Mouse (Mus musculus): ENCODE data around the gene Hdac4. TPM values are rescaled to one million over a fixed set of nuclear protein-coding genes. Genes with fewer than 3 reads are reported as not detected.

Hdac4 gene
- polyA plus RNA-seq, 1 experiment: 13.3 TPM

DNA sequence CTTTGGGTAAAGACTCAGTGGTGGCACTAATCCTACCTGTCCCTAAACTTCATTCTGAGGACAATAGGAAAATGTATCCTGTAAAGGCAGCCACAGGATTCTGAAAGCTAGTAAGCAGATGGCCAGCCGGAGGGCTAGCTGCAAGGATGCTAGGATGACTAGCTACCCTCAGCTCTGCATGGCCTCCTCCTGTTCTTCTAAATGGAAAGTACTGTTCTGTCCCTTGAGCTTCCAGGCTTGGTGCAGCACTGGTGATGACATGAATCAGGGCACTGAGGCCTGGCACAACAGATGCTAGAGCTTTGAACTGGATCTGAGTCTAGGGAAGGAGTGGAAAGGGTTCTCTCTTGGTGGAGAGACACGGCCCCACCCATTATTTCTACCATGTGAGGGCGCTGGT is 150.6 kb downstream of the Hdac4 start:
- WGBS: 89% methylated on average over 3 of the region's 3 CpGs
- no peaks in the 10 kb centered on the region for H3K36me3 ChIP-seq (ENCODE audit: control insufficient read depth, insufficient read depth, low read length)
- H3K27ac ChIP-seq (ENCODE audit: insufficient read depth, low read length): no peak overlapping the region
- TF ChIP-seq CTCF (IDR thresholded peaks at IDR 0.05; ENCODE audit: extremely low read depth, insufficient read depth, insufficient read length, insufficient replicate concordance) (no peak), POLR2A (IDR thresholded peaks at IDR 0.05; ENCODE audit: low read depth, low read length) (no peak)
- no peaks in the 10 kb centered on the region for H3K4me1 ChIP-seq (ENCODE audit: control insufficient read depth, insufficient read depth, insufficient read length)
- no peaks in the 10 kb centered on the region for H3K27me3 ChIP-seq (ENCODE audit: control insufficient read depth, insufficient read depth, low read length)
- H3K4me3 ChIP-seq (ENCODE audit: extremely low read depth, insufficient read depth, insufficient read length): no peak overlapping the region
- no peak for DNase-seq (ENCODE audit: low read depth in 1 of 2, low spot score in 2 of 2)

DNA sequence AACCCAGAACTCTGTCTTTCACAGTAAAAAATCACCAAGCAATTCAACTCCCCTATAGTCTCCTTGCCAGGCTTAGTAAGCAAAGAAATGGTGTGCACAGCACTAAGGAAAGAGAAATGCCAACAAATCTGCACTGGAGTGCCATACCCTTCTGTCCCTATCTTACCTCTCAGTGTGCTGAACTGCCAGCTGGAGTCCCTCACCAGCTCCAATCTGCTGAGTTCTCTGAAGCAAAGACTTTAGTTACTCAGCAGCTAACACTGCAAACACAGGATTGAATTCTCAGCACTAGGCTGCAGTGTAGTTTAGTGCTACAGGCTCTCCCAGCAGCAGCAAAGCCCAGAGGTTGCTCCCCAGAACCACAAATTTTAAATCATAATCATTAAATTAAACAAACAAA is 151.5 kb downstream of the Hdac4 start:
- no peaks in the 10 kb centered on the region for H3K36me3 ChIP-seq (ENCODE audit: control insufficient read depth, insufficient read depth, low read length)
- TF ChIP-seq POLR2A (IDR thresholded peaks at IDR 0.05; ENCODE audit: low read depth, low read length): no peak
- TF ChIP-seq CTCF (IDR thresholded peaks at IDR 0.05; ENCODE audit: extremely low read depth, insufficient read depth, insufficient read length, insufficient replicate concordance): no peak
- no peak overlapping the region for H3K4me3 ChIP-seq (ENCODE audit: extremely low read depth, insufficient read depth, insufficient read length)
- H3K4me1 ChIP-seq (ENCODE audit: control insufficient read depth, insufficient read depth, insufficient read length): no peaks in the 10 kb centered on the region
- H3K27ac ChIP-seq (ENCODE audit: insufficient read depth, low read length): no peak overlapping the region
- H3K27me3 ChIP-seq (ENCODE audit: control insufficient read depth, insufficient read depth, low read length): no peaks in the 10 kb centered on the region
- DNase-seq (ENCODE audit: low read depth in 1 of 2, low spot score in 2 of 2): no peak

DNA sequence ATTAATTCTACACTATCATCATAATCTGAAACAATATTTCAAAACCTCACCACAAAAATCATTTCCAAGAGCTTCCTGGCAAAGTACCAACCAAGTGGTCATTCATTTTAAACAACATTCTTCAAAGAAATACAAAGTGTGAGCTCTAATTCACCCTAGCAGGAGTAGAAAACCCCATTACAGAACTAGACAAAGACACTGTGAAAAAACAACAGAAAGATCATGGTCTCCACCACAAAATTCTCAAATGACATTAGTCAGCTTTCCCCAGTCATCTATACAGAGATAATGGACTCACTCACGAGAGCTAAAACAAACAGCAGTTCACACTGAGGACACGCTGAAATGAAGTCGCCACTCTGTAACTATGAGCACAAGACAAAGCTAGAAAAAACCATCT is 153.4 kb downstream of the Hdac4 start:
- DNase-seq (ENCODE audit: low read depth in 1 of 2, low spot score in 2 of 2): no peak

DNA sequence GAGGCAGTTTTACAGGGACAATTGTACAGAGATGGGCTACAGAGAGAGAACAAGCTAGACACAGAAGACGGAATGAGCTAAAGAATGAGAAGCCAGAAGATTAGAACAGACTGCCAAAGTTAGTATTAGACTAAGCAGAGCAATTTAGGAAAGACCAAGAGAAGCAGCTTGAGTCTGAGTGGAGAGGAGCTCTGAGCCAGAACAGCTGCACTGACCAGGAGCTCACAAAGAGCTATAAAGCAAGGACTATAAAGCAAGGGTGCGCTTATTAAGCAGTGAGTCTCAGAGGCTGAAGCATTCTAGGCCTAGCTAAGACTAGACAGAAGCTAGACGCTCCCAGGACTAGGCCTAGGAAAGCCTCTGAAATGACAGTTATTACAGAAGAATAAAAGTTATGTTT is 154.2 kb downstream of the Hdac4 start:
- Histone ChIP-seq H3K27me3 (ENCODE audit: control insufficient read depth, insufficient read depth, low read length) (no peaks in the 10 kb centered on the region), H3K27ac (ENCODE audit: insufficient read depth, low read length) (no peak overlapping the region), H3K4me1 (ENCODE audit: control insufficient read depth, insufficient read depth, insufficient read length) (no peaks in the 10 kb centered on the region), H3K4me3 (ENCODE audit: extremely low read depth, insufficient read depth, insufficient read length) (no peak overlapping the region), H3K36me3 (ENCODE audit: control insufficient read depth, insufficient read depth, low read length) (no peaks in the 10 kb centered on the region)
- 93% methylated on average over 3 of the region's 3 CpGs for WGBS
- TF ChIP-seq POLR2A (IDR thresholded peaks at IDR 0.05; ENCODE audit: low read depth, low read length) (no peak), CTCF (IDR thresholded peaks at IDR 0.05; ENCODE audit: extremely low read depth, insufficient read depth, insufficient read length, insufficient replicate concordance) (no peak)
- no peak for DNase-seq (ENCODE audit: low read depth in 1 of 2, low spot score in 2 of 2)

More for the DNA sequence above, 153.4 kb downstream of the Hdac4 start:
- no peak for TF ChIP-seq POLR2A (IDR thresholded peaks at IDR 0.05; ENCODE audit: low read depth, low read length)
- no peak for TF ChIP-seq CTCF (IDR thresholded peaks at IDR 0.05; ENCODE audit: extremely low read depth, insufficient read depth, insufficient read length, insufficient replicate concordance)
- H3K27me3 ChIP-seq (ENCODE audit: control insufficient read depth, insufficient read depth, low read length): no peaks in the 10 kb centered on the region
- no peaks in the 10 kb centered on the region for H3K4me1 ChIP-seq (ENCODE audit: control insufficient read depth, insufficient read depth, insufficient read length)
- no peak overlapping the region for H3K27ac ChIP-seq (ENCODE audit: insufficient read depth, low read length)
- 85% methylated on average over 3 of the region's 3 CpGs for WGBS
- H3K4me3 ChIP-seq (ENCODE audit: extremely low read depth, insufficient read depth, insufficient read length): no peak overlapping the region
- no peaks in the 10 kb centered on the region for H3K36me3 ChIP-seq (ENCODE audit: control insufficient read depth, insufficient read depth, low read length)

DNA sequence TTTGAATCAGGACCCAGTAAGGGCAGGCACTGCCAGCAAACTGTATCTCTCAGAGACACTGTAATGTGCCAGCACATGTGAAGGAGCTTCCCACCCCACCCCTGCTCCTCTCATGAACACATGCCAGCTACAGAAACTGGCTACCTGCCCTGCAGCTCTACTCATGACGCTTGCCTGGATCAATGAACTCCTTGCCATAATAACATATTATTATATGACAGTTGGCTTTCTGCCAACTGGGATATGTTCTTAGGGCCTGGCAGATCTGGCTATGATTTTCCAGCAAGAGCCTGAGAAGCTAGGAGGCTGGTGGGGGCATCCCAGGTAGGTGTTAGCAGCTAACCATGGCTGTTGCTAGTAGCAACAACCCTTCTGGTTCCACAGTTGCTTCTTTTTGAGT is 156.8 kb downstream of the Hdac4 start:
- H3K27ac ChIP-seq (ENCODE audit: insufficient read depth, low read length): no peak overlapping the region
- no peaks in the 10 kb centered on the region for H3K4me1 ChIP-seq (ENCODE audit: control insufficient read depth, insufficient read depth, insufficient read length)
- no peak for DNase-seq (ENCODE audit: low read depth in 1 of 2, low spot score in 2 of 2)
- TF ChIP-seq POLR2A (IDR thresholded peaks at IDR 0.05; ENCODE audit: low read depth, low read length) (no peak), CTCF (IDR thresholded peaks at IDR 0.05; ENCODE audit: extremely low read depth, insufficient read depth, insufficient read length, insufficient replicate concordance) (no peak)
- H3K36me3 ChIP-seq (ENCODE audit: control insufficient read depth, insufficient read depth, low read length): no peaks in the 10 kb centered on the region
- 75% methylated on average over 1 of the region's 1 CpGs for WGBS
- H3K27me3 ChIP-seq (ENCODE audit: control insufficient read depth, insufficient read depth, low read length): no peaks in the 10 kb centered on the region
- H3K4me3 ChIP-seq (ENCODE audit: extremely low read depth, insufficient read depth, insufficient read length): no peak overlapping the region

DNA sequence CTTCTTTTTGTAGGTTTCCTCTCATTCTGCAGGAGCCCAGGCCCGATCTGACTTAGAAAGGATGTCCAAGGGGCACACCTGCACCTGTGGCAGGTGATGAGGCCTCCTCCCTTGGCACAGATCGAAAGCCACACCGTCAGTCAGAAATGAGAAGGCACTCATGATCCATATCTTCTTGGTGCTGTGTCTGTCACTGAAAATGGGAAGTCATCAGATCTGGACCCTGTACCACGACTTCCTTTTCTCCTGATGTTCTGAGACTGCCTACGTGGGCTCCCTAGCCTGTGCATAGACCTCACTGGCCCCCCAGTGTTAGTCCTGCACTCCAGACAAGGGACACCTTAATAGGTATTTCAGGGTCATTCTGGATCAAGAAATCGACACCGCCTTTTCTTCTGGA is 158.5 kb downstream of the Hdac4 start:
- WGBS: 52% methylated on average over 7 of the region's 7 CpGs
- Histone ChIP-seq H3K27me3 (ENCODE audit: control insufficient read depth, insufficient read depth, low read length) (no peaks in the 10 kb centered on the region), H3K27ac (ENCODE audit: insufficient read depth, low read length) (no peak overlapping the region), H3K36me3 (ENCODE audit: control insufficient read depth, insufficient read depth, low read length) (no peaks in the 10 kb centered on the region), H3K4me1 (ENCODE audit: control insufficient read depth, insufficient read depth, insufficient read length) (no peaks in the 10 kb centered on the region), H3K4me3 (ENCODE audit: extremely low read depth, insufficient read depth, insufficient read length) (no peak overlapping the region)
- TF ChIP-seq CTCF (IDR thresholded peaks at IDR 0.05; ENCODE audit: extremely low read depth, insufficient read depth, insufficient read length, insufficient replicate concordance) (no peak), POLR2A (IDR thresholded peaks at IDR 0.05; ENCODE audit: low read depth, low read length) (no peak)
- DNase-seq (ENCODE audit: low read depth in 1 of 2, low spot score in 2 of 2): no peak

DNA sequence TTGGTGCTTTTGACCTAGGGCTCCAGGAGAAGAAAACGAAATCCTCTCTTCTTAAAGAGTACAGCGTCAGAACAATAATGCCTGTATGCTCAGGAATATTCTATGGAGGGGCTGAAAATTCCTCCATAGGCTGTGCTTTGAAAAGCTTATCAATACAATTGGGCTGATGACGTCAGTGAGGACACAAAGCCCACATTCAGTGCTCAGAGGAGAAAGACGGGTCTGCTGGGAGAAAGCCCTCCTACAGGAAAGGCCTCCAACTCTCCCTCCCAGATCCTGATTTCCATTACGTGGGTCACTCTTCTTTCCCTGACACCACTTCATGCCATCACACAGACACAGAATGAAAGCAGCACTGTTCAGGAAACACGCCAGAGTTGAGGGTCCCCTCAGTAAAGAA is 159.7 kb downstream of the Hdac4 start:
- WGBS: 93% methylated on average over 6 of the region's 6 CpGs
- H3K27ac ChIP-seq (ENCODE audit: insufficient read depth, low read length): no peak overlapping the region
- no peaks in the 10 kb centered on the region for H3K4me1 ChIP-seq (ENCODE audit: control insufficient read depth, insufficient read depth, insufficient read length)
- TF ChIP-seq CTCF (IDR thresholded peaks at IDR 0.05; ENCODE audit: extremely low read depth, insufficient read depth, insufficient read length, insufficient replicate concordance): no peak
- no peaks in the 10 kb centered on the region for H3K36me3 ChIP-seq (ENCODE audit: control insufficient read depth, insufficient read depth, low read length)
- DNase-seq (ENCODE audit: low read depth in 1 of 2, low spot score in 2 of 2): no peak
- H3K4me3 ChIP-seq (ENCODE audit: extremely low read depth, insufficient read depth, insufficient read length): no peak overlapping the region
- no peaks in the 10 kb centered on the region for H3K27me3 ChIP-seq (ENCODE audit: control insufficient read depth, insufficient read depth, low read length)
